Mouse (Mus musculus): ENCODE measurements at regions not wholly inside any gene's neighbourhood (a gene's known extent, or its start where the extent isn't known, plus 50 kb on each side); places are given as distances from the start of the nearest gene placed in this dataset.
"Not testable (repeated sequence)": the region's sequence is repeated elsewhere in the genome, so short reads cannot be mapped to it uniquely, and the experiment has no call there.

DNA sequence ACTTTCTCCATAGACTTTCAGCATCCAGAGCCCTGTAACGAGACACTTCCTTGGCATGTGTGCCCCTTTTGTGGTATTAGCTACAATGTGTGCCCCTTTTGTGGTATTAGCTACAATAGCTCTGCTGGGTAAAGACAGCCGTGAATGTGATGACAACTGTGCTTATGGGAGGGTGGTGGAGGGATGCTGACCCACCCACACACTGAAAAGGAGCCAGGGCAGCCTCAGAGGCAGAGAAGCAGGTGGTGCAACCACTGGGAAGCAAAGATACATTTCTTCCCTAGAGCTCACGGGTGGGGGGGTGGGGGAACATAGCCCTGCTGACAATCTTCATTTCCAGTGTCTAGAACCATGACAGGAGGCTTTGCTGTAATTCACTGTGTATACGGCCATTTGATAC lies 176.1 kb downstream of the Prdm2 start:
- dilution Hi-C loops (cut with MboI; ENCODE audit: extremely low pct_ligation_motif_present, extremely low pct_unique_long_range_greater_than_20kb, low sequenced_read_pairs), result no loop called here
- Histone ChIP-seq H3K27me3 (replicated peaks) (peaks cover 61% of the 10 kb centered on the region), H3K36me3 (replicated peaks in 1 of 2; ENCODE audit: control insufficient read depth in 1 of 2, insufficient read depth in 1 of 2, low read length in 1 of 2) (no peaks in the 10 kb centered on the region), H3K9me3 (replicated peaks; ENCODE audit: low read length) (no peaks in the 10 kb centered on the region), H3K4me3 (replicated peaks in 1 of 3; ENCODE audit: low read depth in 2 of 3, low read length in 2 of 3, poor library complexity in 1 of 3) (no peak overlapping the region), H3K9ac (ENCODE audit: insufficient read depth, low read depth) (no peak overlapping the region), H3K27ac (ENCODE audit: insufficient read depth, low read depth) (no peak overlapping the region), H3K4me1 (ENCODE audit: control insufficient read depth in 1 of 2, insufficient read depth in 2 of 2) (no peaks in the 10 kb centered on the region), H3K79me2 (replicated peaks; ENCODE audit: control insufficient read depth, extremely low read depth, insufficient read depth, poor library complexity, severe bottlenecking) (no peaks in the 10 kb centered on the region), H3K4me2 (ENCODE audit: insufficient read depth, low read depth, poor library complexity, severe bottlenecking) (no peak overlapping the region)
- in situ Hi-C loops (cut with MboI; ENCODE audit: low pct_ligation_motif_present, low pct_unique_long_range_greater_than_20kb, low sequenced_read_pairs), result loop anchor here (10.0 kb wide), 1 partner anchor 208 kb away; no protein-coding TSS in a partner anchor
- TF ChIP-seq ETS1 (conservative IDR thresholded peaks at IDR 0.05; ENCODE audit: low read depth, low read length) (no peak), PAX5 (IDR thresholded peaks at IDR 0.05; ENCODE audit: low read length) (no peak), E2F4 (IDR thresholded peaks at IDR 0.05; ENCODE audit: insufficient replicate concordance, low read depth, low read length) (no peak), MEF2A (IDR thresholded peaks at IDR 0.05; ENCODE audit: borderline replicate concordance, low read depth, low read length) (no peak), NELFE (IDR thresholded peaks at IDR 0.05; ENCODE audit: low read depth, low read length) (no peak), MYC (IDR thresholded peaks at IDR 0.05; ENCODE audit: low read depth, low read length) (no peak), MAX (IDR thresholded peaks at IDR 0.05; ENCODE audit: low read length) (no peak), ZNF384 (IDR thresholded peaks at IDR 0.05; ENCODE audit: low read depth, low read length) (no peak), CTCF (conservative IDR thresholded peaks at IDR 0.05 in 1 of 2, IDR thresholded peaks at IDR 0.05 in 1 of 2; ENCODE audit: low read depth in 2 of 2, low read length in 2 of 2) (no peak), RAD21 (IDR thresholded peaks at IDR 0.05; ENCODE audit: low read depth, low read length) (no peak), POLR2A (IDR thresholded peaks at IDR 0.05; ENCODE audit: low read depth, low read length) (no peak)
- no peak for DNase-seq (ENCODE audit: extremely low read depth)

DNA sequence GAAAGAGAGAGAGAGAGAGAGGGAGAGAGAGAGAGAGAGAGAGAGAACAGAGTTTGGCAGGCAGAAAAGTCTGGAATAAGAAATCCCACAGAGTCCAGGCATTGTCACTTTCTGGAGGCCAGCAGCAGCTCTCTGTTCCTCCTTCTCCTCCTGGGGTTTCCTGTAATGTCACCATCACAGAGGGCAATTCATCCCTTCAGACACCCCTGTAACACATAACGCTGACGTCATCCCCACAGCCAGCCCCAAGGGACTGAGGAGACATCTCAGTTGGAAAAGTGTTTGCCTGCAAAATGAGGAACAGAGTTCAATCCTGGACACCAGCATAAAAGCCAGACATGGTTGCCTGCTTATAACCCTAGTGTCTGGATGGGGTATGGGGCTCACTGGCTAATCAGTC lies 177.7 kb downstream of the Prdm2 start:
- H3K9me3 ChIP-seq (replicated peaks; ENCODE audit: low read length); H3K79me2 ChIP-seq (replicated peaks; ENCODE audit: control insufficient read depth, extremely low read depth, insufficient read depth, poor library complexity, severe bottlenecking); H3K36me3 ChIP-seq (replicated peaks in 1 of 2; ENCODE audit: control insufficient read depth in 1 of 2, insufficient read depth in 1 of 2, low read length in 1 of 2); DNase-seq (ENCODE audit: extremely low read depth); H3K4me1 ChIP-seq (ENCODE audit: control insufficient read depth in 1 of 2, insufficient read depth in 2 of 2); H3K4me3 ChIP-seq (replicated peaks in 1 of 3; ENCODE audit: low read depth in 2 of 3, low read length in 2 of 3, poor library complexity in 1 of 3); dilution Hi-C loops (cut with MboI; ENCODE audit: extremely low pct_ligation_motif_present, extremely low pct_unique_long_range_greater_than_20kb, low sequenced_read_pairs); H3K27ac ChIP-seq (ENCODE audit: insufficient read depth, low read depth); H3K4me2 ChIP-seq (ENCODE audit: insufficient read depth, low read depth, poor library complexity, severe bottlenecking); H3K9ac ChIP-seq (ENCODE audit: insufficient read depth, low read depth): not testable (repeated sequence)
- peaks cover 54% of the 10 kb centered on the region for H3K27me3 ChIP-seq (replicated peaks)
- in situ Hi-C loops (cut with MboI; ENCODE audit: low pct_ligation_motif_present, low pct_unique_long_range_greater_than_20kb, low sequenced_read_pairs), result loop anchor here (10.0 kb wide), 1 partner anchor 210 kb away; no protein-coding TSS in a partner anchor

DNA sequence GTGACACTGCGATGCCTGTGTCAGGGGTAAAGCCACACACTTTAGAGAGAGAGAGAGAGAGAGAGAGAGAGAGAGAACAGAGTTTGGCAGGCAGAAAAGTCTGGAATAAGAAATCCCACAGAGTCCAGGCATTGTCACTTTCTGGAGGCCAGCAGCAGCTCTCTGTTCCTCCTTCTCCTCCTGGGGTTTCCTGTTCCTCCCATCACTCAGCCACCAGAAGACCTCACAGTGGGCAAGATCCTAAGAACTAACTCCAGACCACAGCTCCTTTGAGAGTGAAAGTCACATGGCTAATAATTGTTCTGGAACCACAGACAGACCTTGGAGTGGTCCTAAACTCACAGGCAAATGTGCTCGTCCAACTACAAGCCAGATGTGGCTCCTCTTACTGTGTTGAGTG lies 178.5 kb downstream of the Prdm2 start:
- H3K4me2 ChIP-seq (ENCODE audit: insufficient read depth, low read depth, poor library complexity, severe bottlenecking); dilution Hi-C loops (cut with MboI; ENCODE audit: extremely low pct_ligation_motif_present, extremely low pct_unique_long_range_greater_than_20kb, low sequenced_read_pairs); H3K79me2 ChIP-seq (replicated peaks; ENCODE audit: control insufficient read depth, extremely low read depth, insufficient read depth, poor library complexity, severe bottlenecking); H3K9ac ChIP-seq (ENCODE audit: insufficient read depth, low read depth); H3K36me3 ChIP-seq (replicated peaks in 1 of 2; ENCODE audit: control insufficient read depth in 1 of 2, insufficient read depth in 1 of 2, low read length in 1 of 2); H3K27ac ChIP-seq (ENCODE audit: insufficient read depth, low read depth); H3K9me3 ChIP-seq (replicated peaks; ENCODE audit: low read length); DNase-seq (ENCODE audit: extremely low read depth); H3K4me1 ChIP-seq (ENCODE audit: control insufficient read depth in 1 of 2, insufficient read depth in 2 of 2); H3K4me3 ChIP-seq (replicated peaks in 1 of 3; ENCODE audit: low read depth in 2 of 3, low read length in 2 of 3, poor library complexity in 1 of 3): not testable (repeated sequence)
- in situ Hi-C loops (cut with MboI; ENCODE audit: low pct_ligation_motif_present, low pct_unique_long_range_greater_than_20kb, low sequenced_read_pairs), result loop anchor here (10.0 kb wide), 1 partner anchor 210 kb away; no protein-coding TSS in a partner anchor
- H3K27me3 ChIP-seq (replicated peaks), result peaks cover 46% of the 10 kb centered on the region

DNA sequence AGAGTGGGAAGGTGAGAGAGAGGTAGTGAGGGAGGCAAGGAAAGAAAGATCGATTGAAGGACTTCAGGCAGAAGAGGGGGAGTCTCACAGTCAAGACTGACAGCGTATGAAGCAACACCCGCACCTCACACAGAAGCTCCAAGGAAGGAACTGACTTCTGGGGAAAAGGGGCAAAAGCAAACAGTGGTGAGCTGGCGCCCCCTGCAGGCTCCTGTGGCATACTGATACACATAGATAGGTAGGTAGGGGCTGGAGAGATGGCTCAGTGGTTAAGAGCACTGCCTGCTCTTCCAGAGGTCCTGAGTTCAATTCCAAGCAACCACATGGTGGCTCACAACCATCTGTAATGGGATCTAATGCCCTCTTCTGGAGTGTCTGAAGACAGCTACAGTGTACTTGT lies 183.0 kb downstream of the Prdm2 start:
- DNase-seq (ENCODE audit: extremely low read depth), result peak; percentile 8
- H3K9ac ChIP-seq (ENCODE audit: insufficient read depth, low read depth); H3K4me3 ChIP-seq (replicated peaks in 1 of 3; ENCODE audit: low read depth in 2 of 3, low read length in 2 of 3, poor library complexity in 1 of 3); H3K9me3 ChIP-seq (replicated peaks; ENCODE audit: low read length); H3K4me2 ChIP-seq (ENCODE audit: insufficient read depth, low read depth, poor library complexity, severe bottlenecking); H3K36me3 ChIP-seq (replicated peaks in 1 of 2; ENCODE audit: control insufficient read depth in 1 of 2, insufficient read depth in 1 of 2, low read length in 1 of 2); dilution Hi-C loops (cut with MboI; ENCODE audit: extremely low pct_ligation_motif_present, extremely low pct_unique_long_range_greater_than_20kb, low sequenced_read_pairs); H3K79me2 ChIP-seq (replicated peaks; ENCODE audit: control insufficient read depth, extremely low read depth, insufficient read depth, poor library complexity, severe bottlenecking); H3K27ac ChIP-seq (ENCODE audit: insufficient read depth, low read depth); H3K4me1 ChIP-seq (ENCODE audit: control insufficient read depth in 1 of 2, insufficient read depth in 2 of 2): not testable (repeated sequence)
- peaks cover 21% of the 10 kb centered on the region for H3K27me3 ChIP-seq (replicated peaks)
- in situ Hi-C loops (cut with MboI; ENCODE audit: low pct_ligation_motif_present, low pct_unique_long_range_greater_than_20kb, low sequenced_read_pairs), result loop anchor here (10.0 kb wide), 1 partner anchor 215 kb away; no protein-coding TSS in a partner anchor

All from CH12.LX (cell line).